Mouse (Mus musculus) kidney, adult 10 weeks (tissue): Measurements from ENCODE around the gene Trmt44. TPM values are rescaled to one million over a fixed set of nuclear protein-coding genes. Genes with fewer than 3 reads are reported as not detected.

Source experiments
- polyA plus RNA-seq: library from polyadenylated mRNA; stranded (reverse); fragments of 350-450 nt; fragmentation: Illumina TruSeq; extraction: RNeasy Lipid Tissue Mini Kit (QIAGEN cat#74804); gene quantifications from one replicate; pipeline ENCODE4 v1.2.3, GENCODE M21; 2014; ENCODE audit warnings: low read depth, low replicate concordance

Gene Trmt44
- 1.6 TPM for polyA plus RNA-seq

GRCm38 (mm10) chr5:35574653-35575599 lies at the start of gene Trmt44:
TSS of gene Trmt44 (minus strand) at chr5:35575070.

GRCm38 (mm10) chr5:35582445-35583220 lies 7.8 kb upstream of the Trmt44 start, which contains the start of gene Acox3:
TSS of gene Acox3 (plus strand) at chr5:35583040.

GRCm38 (mm10) chr5:35525469-35526123 lies 49.3 kb downstream of the Trmt44 start, which contains the start of gene Cpz:
TSS of gene Cpz (minus strand) at chr5:35525698.

Other genes starting within 250 kb of the Trmt44 start
- not detected for gene Hmx1, start 186.0 kb downstream of the Trmt44 start, polyA plus RNA-seq
- gene Cpz, start 49.4 kb downstream of the Trmt44 start, polyA plus RNA-seq = not detected
- 29.4 TPM for gene Acox3, start 8.0 kb upstream of the Trmt44 start, polyA plus RNA-seq
- not detected for gene Htra3, start 104.7 kb upstream of the Trmt44 start, polyA plus RNA-seq
- 0.81 TPM for gene Sh3tc1, start 164.9 kb upstream of the Trmt44 start, polyA plus RNA-seq
- gene Ablim2, start 182.8 kb upstream of the Trmt44 start, polyA plus RNA-seq = 0.12 TPM